Mouse (Mus musculus) hindbrain, embryonic 13.5 days (tissue): Measurements from ENCODE around the gene Gse1. TPM values are rescaled to one million over a fixed set of nuclear protein-coding genes. Genes with fewer than 3 reads are reported as not detected.

Source experiments
- ATAC-seq: fragments of 200-750 bp; cut with Nextera tagmentation; 2 replicates; pipeline ENCODE4 v1.8.0; 2017; ENCODE audit warnings: moderate TSS enrichment; ENCODE audit not compliant: low FRiP score
- H3K27ac ChIP-seq: fragments of 300-500 bp; sonication (generic); 2 replicates; pipeline ENCODE4 v1.5.1; 2015; ENCODE audit warnings: inconsistent platforms, mild to moderate bottlenecking, moderate library complexity
- H3K27me3 ChIP-seq: fragments of 300-500 bp; sonication (generic); 2 replicates; pipeline ENCODE4 v1.6.1; 2015; ENCODE audit warnings: mild to moderate bottlenecking, inconsistent platforms
- H3K36me3 ChIP-seq: fragments of 300-500 bp; sonication (generic); 2 replicates; pipeline ENCODE4 v1.6.1; 2015; ENCODE audit warnings: mild to moderate bottlenecking, inconsistent platforms
- H3K4me1 ChIP-seq: fragments of 300-500 bp; sonication (generic); replicated peaks from 2 replicates; pipeline ENCODE4 v1.6.1; 2015; ENCODE audit warnings: inconsistent platforms
- H3K4me2 ChIP-seq: fragments of 300-500 bp; sonication (generic); 2 replicates; pipeline ENCODE4 v1.6.1; 2015; ENCODE audit warnings: inconsistent platforms, mild to moderate bottlenecking, moderate library complexity
- H3K4me3 ChIP-seq: fragments of 300-500 bp; sonication (generic); 2 replicates; pipeline ENCODE4 v1.5.1; 2015; ENCODE audit warnings: mild to moderate bottlenecking, inconsistent platforms
- H3K9ac ChIP-seq: fragments of 300-500 bp; sonication (generic); 2 replicates; pipeline ENCODE4 v1.6.1; 2015; ENCODE audit warnings: mild to moderate bottlenecking, inconsistent platforms
- H3K9me3 ChIP-seq: fragments of 300-500 bp; sonication (generic); 2 replicates; pipeline ENCODE4 v1.6.1; 2016; ENCODE audit warnings: inconsistent platforms
- WGBS: fragments of 180-500 bp; shearing (Covaris S2); methylation state at CpG from one replicate; pipeline ENCODE4 v1.1.7; 2015; 5-methylcytosine and 5-hydroxymethylcytosine counted together
- polyA plus RNA-seq: library from polyadenylated mRNA; unstranded; fragments of >200 nt; fragmentation: Nextera tagmentation; extraction: Ambion mirVana; gene quantifications from 2 replicates; pipeline ENCODE4 v1.2.1, GENCODE M21; 2015

The Gse1 gene
- polyA plus RNA-seq, 1 experiment from 2014 or later: 22.1 TPM

DNA sequence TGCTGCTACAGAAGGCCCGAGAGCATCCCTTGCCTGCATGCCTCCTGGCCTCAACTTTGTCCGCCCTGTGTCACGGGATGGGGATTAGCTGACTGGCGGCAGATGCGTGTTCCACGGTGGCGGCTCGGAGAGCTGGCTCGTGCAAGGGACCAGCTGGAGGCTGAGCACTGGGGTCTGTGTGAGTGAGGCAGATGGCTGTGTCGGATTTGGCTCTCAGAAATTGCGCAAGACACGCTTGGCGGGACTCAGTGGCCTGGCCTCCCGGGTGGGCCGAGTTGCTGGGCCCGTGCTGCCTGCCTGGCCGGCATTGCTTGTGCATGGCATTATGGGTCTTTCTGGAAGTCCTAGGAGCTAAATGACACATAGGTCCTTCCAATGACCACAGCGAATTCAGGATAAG is 81.1 kb downstream of the Gse1 start:
- ATAC-seq: 0 out of 2 replicates have a peak, but pooled peaks have one; percentile 21
- Histone ChIP-seq H3K4me2 (no peak overlapping the region), H3K9ac (no peak overlapping the region), H3K9me3 (no peaks in the 10 kb centered on the region), H3K36me3 (no peaks in the 10 kb centered on the region), H3K27ac (peak overlapping the region; percentile 86), H3K4me1 (peaks cover 56% of the 10 kb centered on the region), H3K27me3 (peaks cover 19% of the 10 kb centered on the region), H3K4me3 (no peak overlapping the region)
- WGBS: 35% methylated on average over 18 of the region's 18 CpGs

DNA sequence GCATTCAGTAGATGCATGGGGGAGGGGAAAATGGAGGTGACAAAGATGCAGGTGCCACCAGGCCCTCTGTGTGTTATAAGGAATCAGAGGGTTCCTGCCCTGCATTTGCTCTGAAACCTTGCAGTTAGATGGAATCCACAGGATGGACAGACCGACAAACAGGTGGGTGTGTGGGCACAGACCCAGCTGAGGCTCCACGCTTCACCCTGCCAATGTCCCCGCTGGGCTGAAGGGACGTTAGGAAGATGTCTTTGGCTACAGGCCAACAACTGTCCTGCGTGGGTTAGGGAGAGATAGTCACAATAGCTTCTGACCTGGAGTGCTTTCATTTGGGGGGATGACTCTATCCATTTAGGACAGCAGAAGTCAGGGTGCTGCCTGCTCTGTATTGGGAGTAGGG is 81.8 kb downstream of the Gse1 start:
- H3K27ac ChIP-seq: no peak overlapping the region
- peaks cover 50% of the 10 kb centered on the region for H3K4me1 ChIP-seq
- WGBS: 41% methylated on average over 5 of the region's 5 CpGs
- H3K27me3 ChIP-seq: peaks cover 19% of the 10 kb centered on the region
- no peaks in the 10 kb centered on the region for H3K36me3 ChIP-seq
- H3K9me3 ChIP-seq: no peaks in the 10 kb centered on the region
- no peak overlapping the region for H3K9ac ChIP-seq
- no peak overlapping the region for H3K4me2 ChIP-seq
- H3K4me3 ChIP-seq: no peak overlapping the region
- ATAC-seq: no peak

DNA sequence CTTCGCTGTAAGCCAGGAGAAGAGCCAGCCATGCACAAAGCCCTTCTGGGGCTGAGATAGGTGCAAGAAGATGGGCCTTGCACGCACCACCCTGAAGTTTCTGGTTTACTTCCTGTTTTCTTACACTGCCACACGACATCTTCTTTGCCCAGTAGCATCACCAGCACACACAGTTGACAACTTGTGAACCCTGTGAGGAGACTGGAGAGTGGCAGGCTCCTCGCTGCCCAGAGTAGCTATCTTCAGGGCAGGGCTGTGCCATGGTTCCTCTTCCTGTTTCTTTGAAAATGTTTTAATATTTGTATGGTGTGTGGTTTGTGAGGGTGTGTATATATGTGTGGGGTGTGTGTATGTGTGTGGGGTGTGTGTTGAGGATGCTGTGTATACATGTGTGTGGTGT is 84.2 kb downstream of the Gse1 start:
- H3K9me3 ChIP-seq: no peaks in the 10 kb centered on the region
- ATAC-seq: no peak
- peaks cover 27% of the 10 kb centered on the region; the same call in 1 of the 2 replicates for H3K27me3 ChIP-seq
- H3K4me2 ChIP-seq: no peak overlapping the region
- no peak overlapping the region for H3K4me3 ChIP-seq
- peaks cover 44% of the 10 kb centered on the region for H3K4me1 ChIP-seq
- no peak overlapping the region for H3K9ac ChIP-seq
- 85% methylated on average over 4 of the region's 4 CpGs for WGBS
- no peaks in the 10 kb centered on the region for H3K36me3 ChIP-seq
- no peak overlapping the region for H3K27ac ChIP-seq

DNA sequence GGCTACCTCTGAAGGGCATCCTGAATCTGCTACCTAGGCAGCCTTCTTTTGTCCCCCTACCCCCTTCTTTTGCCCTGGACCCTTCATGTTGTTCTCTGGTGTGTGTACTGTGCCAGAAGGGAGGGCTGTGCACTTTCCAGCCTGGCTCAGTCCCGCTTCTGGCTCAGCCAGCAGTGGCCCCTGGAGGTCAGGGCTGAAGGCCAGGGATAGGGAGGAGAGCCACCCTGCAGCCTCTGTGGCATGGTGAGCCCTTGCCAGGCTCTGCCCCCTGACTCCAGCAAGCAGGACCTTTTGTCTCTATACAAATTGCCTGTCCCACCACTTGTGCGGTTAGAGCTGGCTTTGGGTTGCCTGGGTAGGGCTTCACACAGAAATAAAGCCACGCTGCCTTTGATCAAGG is 85.4 kb downstream of the Gse1 start:
- H3K9me3 ChIP-seq: no peaks in the 10 kb centered on the region
- H3K27me3 ChIP-seq: peaks cover 27% of the 10 kb centered on the region; the same call in 1 of the 2 replicates
- H3K4me1 ChIP-seq: peaks cover 44% of the 10 kb centered on the region
- no peak overlapping the region for H3K4me2 ChIP-seq
- 64% methylated on average over 3 of the region's 3 CpGs for WGBS
- H3K36me3 ChIP-seq: no peaks in the 10 kb centered on the region
- no peak for ATAC-seq
- H3K9ac ChIP-seq: no peak overlapping the region
- no peak overlapping the region for H3K4me3 ChIP-seq
- H3K27ac ChIP-seq: no peak overlapping the region

DNA sequence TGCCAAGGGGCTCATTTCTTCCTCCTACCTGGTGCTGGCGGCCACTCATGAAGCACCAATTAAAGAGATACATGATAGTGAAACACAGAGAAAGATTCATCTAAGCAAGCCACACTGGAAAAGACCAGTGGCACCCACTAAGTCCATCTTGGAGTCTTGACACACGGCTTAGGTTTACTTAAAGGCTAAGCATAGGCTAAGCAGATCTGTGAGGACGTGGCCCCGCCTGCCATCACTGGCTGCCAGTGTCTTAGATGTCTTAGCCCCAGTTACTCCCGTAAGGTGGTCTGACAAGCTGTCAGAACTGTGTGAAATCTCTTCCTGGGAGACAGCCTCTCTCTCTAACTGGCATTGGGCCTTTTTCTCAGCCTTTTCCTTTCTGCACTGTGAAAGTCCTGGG is 86.7 kb downstream of the Gse1 start:
- Histone ChIP-seq H3K27ac (no peak overlapping the region), H3K4me2 (no peak overlapping the region), H3K9me3 (no peaks in the 10 kb centered on the region), H3K4me1 (peaks cover 39% of the 10 kb centered on the region), H3K9ac (no peak overlapping the region), H3K4me3 (no peak overlapping the region), H3K36me3 (no peaks in the 10 kb centered on the region), H3K27me3 (peaks cover 27% of the 10 kb centered on the region; the same call in 1 of the 2 replicates)
- WGBS: 88% methylated on average over 5 of the region's 5 CpGs
- no peak for ATAC-seq

DNA sequence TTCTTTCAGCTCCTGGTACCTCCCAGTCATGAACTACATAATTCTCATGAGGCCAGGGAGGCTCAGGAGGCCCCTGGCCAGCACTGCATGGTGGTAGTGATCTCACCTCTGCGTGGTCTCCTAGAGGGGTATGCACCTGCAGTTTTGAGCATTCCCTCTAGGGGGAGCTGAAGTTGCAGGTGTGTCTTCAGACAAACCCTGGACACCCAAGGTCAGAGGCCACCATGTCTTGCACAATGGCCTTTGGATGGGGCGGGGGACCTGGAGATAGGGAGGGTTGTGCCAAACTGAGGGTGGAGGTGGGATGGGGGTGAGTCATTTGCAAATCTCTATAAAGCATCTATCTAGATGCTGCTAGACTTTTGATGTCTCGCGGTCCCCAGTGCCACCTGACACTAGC is 87.4 kb downstream of the Gse1 start:
- no peak overlapping the region for H3K4me3 ChIP-seq
- no peak for ATAC-seq

DNA sequence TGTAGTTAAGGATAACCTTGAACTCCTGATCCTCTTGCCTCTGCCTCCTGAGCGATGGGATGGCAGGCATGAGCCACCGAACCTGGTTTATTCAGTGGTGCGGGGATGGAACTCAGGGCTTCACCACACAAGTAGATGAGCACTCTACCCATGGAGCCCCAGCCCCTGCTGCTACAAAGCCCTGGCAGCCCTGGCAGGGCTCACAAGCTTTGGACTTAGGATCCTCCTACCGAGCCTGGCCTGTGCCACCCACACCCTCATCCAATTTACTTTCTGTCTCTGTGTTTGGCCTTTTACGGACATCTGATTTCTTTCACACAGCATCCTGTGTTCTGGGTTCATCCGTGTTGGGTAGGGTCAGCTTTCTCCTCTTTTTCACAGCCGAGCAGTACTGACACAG is 88.5 kb downstream of the Gse1 start:
- H3K27me3 ChIP-seq: peaks cover 16% of the 10 kb centered on the region; the same call in 1 of the 2 replicates
- peaks cover 28% of the 10 kb centered on the region for H3K4me1 ChIP-seq
- H3K9me3 ChIP-seq: no peaks in the 10 kb centered on the region
- H3K27ac ChIP-seq: no peak overlapping the region; the same call in 1 of the 2 replicates
- no peak overlapping the region for H3K4me3 ChIP-seq
- no peak overlapping the region for H3K9ac ChIP-seq
- no peaks in the 10 kb centered on the region for H3K36me3 ChIP-seq
- no peak overlapping the region for H3K4me2 ChIP-seq
- ATAC-seq: no peak
- WGBS: 93% methylated on average over 7 of the region's 7 CpGs

More for the DNA sequence above, 87.4 kb downstream of the Gse1 start:
- Histone ChIP-seq H3K4me1 (peaks cover 32% of the 10 kb centered on the region), H3K36me3 (no peaks in the 10 kb centered on the region), H3K9ac (no peak overlapping the region), H3K9me3 (no peaks in the 10 kb centered on the region), H3K4me2 (no peak overlapping the region), H3K27me3 (peaks cover 22% of the 10 kb centered on the region; the same call in 1 of the 2 replicates), H3K27ac (no peak overlapping the region)
- 93% methylated on average over 4 of the region's 4 CpGs for WGBS

DNA sequence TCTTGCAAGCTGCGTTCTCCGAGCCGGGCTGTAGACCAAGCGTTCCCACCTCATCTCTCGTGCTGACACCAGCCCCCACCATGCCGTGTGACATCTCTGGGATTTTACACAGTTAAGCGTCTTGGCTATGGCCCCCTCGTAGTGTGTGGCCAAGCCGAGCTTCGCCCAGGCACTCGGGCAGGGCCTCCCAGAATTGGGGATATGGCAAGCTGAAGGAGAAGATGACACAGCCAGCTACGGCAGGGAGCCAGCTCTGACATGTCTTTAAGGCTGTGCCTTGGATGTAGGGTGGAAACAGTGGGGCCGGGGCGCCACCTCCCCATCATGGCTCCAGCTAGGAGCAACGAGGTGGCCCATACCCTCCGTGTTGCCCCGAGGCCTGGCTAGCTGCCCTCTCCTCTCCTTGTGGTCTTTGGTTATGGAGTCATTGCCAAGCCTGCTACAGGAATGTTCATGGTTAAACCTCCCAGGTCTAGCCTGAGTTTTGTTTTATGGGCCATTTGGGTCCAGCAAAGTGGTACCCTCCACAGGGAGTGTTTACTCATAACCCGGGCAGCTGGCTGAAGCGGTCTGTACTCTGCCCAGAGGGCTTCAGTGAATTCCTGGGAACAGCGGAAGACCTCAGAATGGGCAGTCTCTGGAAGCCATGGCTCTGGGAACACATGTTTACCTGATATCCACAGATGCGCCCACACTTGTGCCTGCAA is 89.0 kb downstream of the Gse1 start:
- Histone ChIP-seq H3K4me1 (peaks cover 33% of the 10 kb centered on the region), H3K27ac (peak overlapping the region; percentile 30; the same call in 1 of the 2 replicates), H3K4me3 (no peak overlapping the region), H3K27me3 (peaks cover 16% of the 10 kb centered on the region; the same call in 1 of the 2 replicates), H3K9ac (no peak overlapping the region), H3K9me3 (no peaks in the 10 kb centered on the region), H3K36me3 (no peaks in the 10 kb centered on the region), H3K4me2 (no peak overlapping the region)
- no peak for ATAC-seq
- 86% methylated on average over 21 of the region's 21 CpGs for WGBS

DNA sequence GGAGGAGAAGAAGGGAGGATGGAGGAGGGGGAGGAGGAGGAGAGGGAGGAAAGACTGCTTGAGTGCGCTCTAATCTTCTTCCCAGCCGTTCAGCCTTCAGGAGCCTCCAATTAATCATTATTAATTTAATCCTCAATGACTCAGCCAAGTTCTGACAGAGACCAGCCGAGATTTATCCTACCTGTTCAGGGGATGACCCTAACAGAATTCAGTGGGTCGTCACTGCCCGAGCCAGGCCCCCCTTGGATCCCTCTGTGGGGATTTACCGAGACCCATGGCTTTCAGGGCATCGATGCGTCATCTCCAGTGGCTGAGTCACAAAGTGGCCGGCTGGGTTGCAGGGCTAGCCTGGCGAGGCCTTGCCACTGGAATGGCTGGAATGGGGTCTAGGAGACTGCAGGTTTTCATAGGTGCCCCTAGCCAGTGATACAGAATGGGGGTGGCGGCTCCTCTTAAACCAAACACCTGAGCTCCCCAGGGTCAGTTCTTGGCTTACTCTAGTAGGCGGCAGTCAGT is 90.3 kb downstream of the Gse1 start:
- 66% methylated on average over 12 of the region's 12 CpGs for WGBS
- no peak for ATAC-seq
- Histone ChIP-seq H3K9me3 (no peaks in the 10 kb centered on the region), H3K4me3 (no peak overlapping the region), H3K4me1 (peaks cover 45% of the 10 kb centered on the region), H3K36me3 (no peaks in the 10 kb centered on the region), H3K27ac (no peak overlapping the region), H3K9ac (no peak overlapping the region; the same call in 1 of the 2 replicates), H3K4me2 (no peak overlapping the region), H3K27me3 (peaks cover 16% of the 10 kb centered on the region; the same call in 1 of the 2 replicates)

DNA sequence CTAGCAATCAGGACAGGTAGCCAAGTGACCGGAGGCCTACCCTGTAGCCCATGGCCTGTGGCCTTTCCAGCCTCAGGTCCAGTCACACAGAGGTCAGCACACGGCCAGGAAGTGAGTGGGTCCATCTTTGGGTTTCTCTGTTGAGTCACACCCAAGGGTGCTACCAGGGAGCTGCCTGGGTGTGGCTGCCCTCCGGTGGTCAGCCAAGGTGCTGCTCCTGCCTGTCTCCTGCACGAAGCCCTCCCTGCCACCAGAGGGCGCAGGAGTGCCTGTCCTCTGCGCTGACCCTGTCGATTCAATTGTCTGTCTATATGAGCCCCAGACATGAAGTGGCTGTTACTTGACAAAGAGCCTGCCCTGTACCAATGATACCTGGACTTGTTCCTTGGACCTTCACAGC is 91.2 kb downstream of the Gse1 start:
- no peak overlapping the region for H3K27ac ChIP-seq
- H3K9ac ChIP-seq: no peak overlapping the region
- H3K9me3 ChIP-seq: no peaks in the 10 kb centered on the region
- peaks cover 14% of the 10 kb centered on the region; the same call in 1 of the 2 replicates for H3K27me3 ChIP-seq
- H3K4me2 ChIP-seq: no peak overlapping the region
- 25% methylated on average over 7 of the region's 7 CpGs for WGBS
- H3K4me3 ChIP-seq: no peak overlapping the region
- no peaks in the 10 kb centered on the region for H3K36me3 ChIP-seq
- H3K4me1 ChIP-seq: peaks cover 54% of the 10 kb centered on the region
- peak; percentile 30; the same call in 1 of the 2 replicates for ATAC-seq

DNA sequence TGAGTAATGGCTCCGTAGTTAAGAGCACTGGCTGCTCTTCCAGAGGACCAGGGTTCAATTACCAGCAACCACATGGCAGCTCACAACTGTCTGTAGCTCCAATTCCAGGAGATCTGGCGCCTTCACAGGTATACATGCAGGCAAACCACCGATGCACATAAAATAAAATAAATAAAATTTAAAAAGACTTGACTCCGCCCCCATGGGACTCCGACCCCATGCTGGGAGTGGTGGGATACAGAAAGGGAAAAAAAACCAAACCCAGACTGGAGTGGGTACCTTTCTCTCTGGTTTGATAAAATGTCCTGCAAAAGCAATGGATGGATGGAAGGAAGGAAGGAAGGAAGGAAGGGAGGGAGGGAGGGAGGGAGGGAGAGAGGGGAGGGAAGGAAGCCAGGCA is 91.9 kb downstream of the Gse1 start:
- ATAC-seq: no peak
- 92% methylated on average over 5 of the region's 5 CpGs for WGBS
- Histone ChIP-seq H3K27ac (no peak overlapping the region), H3K4me2 (no peak overlapping the region), H3K4me1 (peaks cover 61% of the 10 kb centered on the region), H3K27me3 (peaks cover 14% of the 10 kb centered on the region; the same call in 1 of the 2 replicates), H3K4me3 (no peak overlapping the region), H3K36me3 (no peaks in the 10 kb centered on the region), H3K9ac (no peak overlapping the region), H3K9me3 (no peaks in the 10 kb centered on the region)

DNA sequence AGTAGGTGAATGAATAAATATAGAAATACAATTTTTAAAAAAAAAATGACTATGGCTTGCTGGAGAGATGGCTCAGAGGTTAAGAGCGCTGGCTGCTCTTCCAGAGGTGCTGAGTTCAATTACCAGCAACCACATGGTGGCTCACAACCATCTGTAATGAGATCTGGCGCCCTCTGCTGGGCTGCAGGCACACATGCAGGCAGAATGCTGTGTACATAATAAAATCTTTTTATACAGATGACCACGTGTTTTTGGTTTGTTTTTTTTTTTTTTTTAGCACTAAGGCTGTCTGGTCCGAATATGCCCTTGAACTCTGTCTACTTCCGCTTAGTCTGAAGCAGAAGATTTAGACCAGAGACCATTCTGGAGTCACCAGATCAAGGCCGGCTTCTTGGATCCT is 93.5 kb downstream of the Gse1 start:
- H3K9me3 ChIP-seq: no peaks in the 10 kb centered on the region
- no peak overlapping the region for H3K9ac ChIP-seq
- WGBS: 45% methylated on average over 6 of the region's 6 CpGs
- no peak overlapping the region for H3K27ac ChIP-seq
- no peaks in the 10 kb centered on the region for H3K36me3 ChIP-seq
- H3K4me1 ChIP-seq: peaks cover 66% of the 10 kb centered on the region
- H3K4me3 ChIP-seq: no peak overlapping the region
- H3K4me2 ChIP-seq: no peak overlapping the region
- H3K27me3 ChIP-seq: peaks cover 10% of the 10 kb centered on the region; the same call in 1 of the 2 replicates
- no peak for ATAC-seq
